Mouse (Mus musculus) stomach, embryonic 16.5 days (tissue): ENCODE results near the gene Pgm5. TPM values are rescaled to one million over a fixed set of nuclear protein-coding genes. Genes with fewer than 3 reads are reported as not detected.
A peak's percentile ranks its signal among the peaks of the same experiment; 100 is the strongest.

Experiments used
- ATAC-seq: fragments of 200-750 bp; cut with Nextera tagmentation; 2 replicates; pipeline ENCODE4 v1.8.0; 2017; ENCODE audit warnings: moderate number of reproducible peaks, moderate TSS enrichment; ENCODE audit not compliant: insufficient read depth, low FRiP score
- H3K27ac ChIP-seq: fragments of 300-500 bp; sonication (generic); 2 replicates; pipeline ENCODE4 v1.5.1; 2014; ENCODE audit warnings: low read length
- H3K27me3 ChIP-seq: fragments of 300-500 bp; sonication (generic); 2 replicates; pipeline ENCODE4 v1.6.1; 2014; ENCODE audit warnings: low read length, control low read depth, mixed read lengths; ENCODE audit not compliant: control insufficient read depth, insufficient read depth
- H3K36me3 ChIP-seq: fragments of 300-500 bp; sonication (generic); 2 replicates; pipeline ENCODE4 v1.6.1; 2014; ENCODE audit warnings: low read length; ENCODE audit not compliant: control insufficient read depth, insufficient read depth
- H3K4me1 ChIP-seq: fragments of 300-500 bp; sonication (generic); 2 replicates; pipeline ENCODE4 v1.6.1; 2014; ENCODE audit warnings: low read length, control low read depth, mixed read lengths; ENCODE audit not compliant: control insufficient read depth, insufficient read depth
- H3K4me2 ChIP-seq: fragments of 300-500 bp; sonication (generic); 2 replicates; pipeline ENCODE4 v1.6.1; 2014; ENCODE audit warnings: low read depth, low read length, mixed read lengths
- H3K4me3 ChIP-seq: fragments of 300-500 bp; sonication (generic); replicated peaks from 2 replicates; pipeline ENCODE4 v1.5.1; 2014; ENCODE audit warnings: mild to moderate bottlenecking, low read length
- H3K9ac ChIP-seq: fragments of 300-500 bp; sonication (generic); 2 replicates; pipeline ENCODE4 v1.6.1; 2014; ENCODE audit warnings: low read length
- H3K9me3 ChIP-seq: fragments of 300-500 bp; sonication (generic); replicated peaks from 2 replicates; pipeline ENCODE4 v1.6.1; 2016; ENCODE audit warnings: low read length, control low read depth; ENCODE audit not compliant: control insufficient read depth
- WGBS: fragments of 180-500 bp; shearing (Covaris S2); extraction: QIAGEN DNeasy Blood & Tissue Kit; methylation state at CpG from one replicate; pipeline ENCODE4 v1.1.7; 2014; 5-methylcytosine and 5-hydroxymethylcytosine counted together
- polyA plus RNA-seq: library from polyadenylated mRNA; unstranded; fragments of >200 nt; fragmentation: Nextera tagmentation; extraction: Ambion mirVana; gene quantifications from 2 replicates; pipeline ENCODE4 v1.2.1, GENCODE M21; 2015

Gene Pgm5
- polyA plus RNA-seq, 1 experiment from 2014 or later, result 10.5 TPM

GRCm38 (mm10) chr19:24873873-24874272, 12.2 kb upstream of the Pgm5 start:
- H3K27ac ChIP-seq, result peak overlapping the region; percentile 66; the same call in 1 of the 2 replicates
- ATAC-seq, result peak; percentile 85

GRCm38 (mm10) chr19:24871037-24871635, 9.5 kb upstream of the Pgm5 start:
- Histone ChIP-seq H3K4me1 (0 out of 2 replicates have a peak, but pooled peaks cover 4% of the 10 kb centered on the region), H3K4me3 (peak overlapping the region; percentile 36), H3K9me3 (no peaks in the 10 kb centered on the region), H3K9ac (peak overlapping the region; percentile 51), H3K27me3 (no peaks in the 10 kb centered on the region), H3K4me2 (peak overlapping the region; percentile 50), H3K27ac (no peak overlapping the region), H3K36me3 (no peaks in the 10 kb centered on the region)
- ATAC-seq, result 0 out of 2 replicates have a peak, but pooled peaks have one; percentile 48
- WGBS, result 15% methylated on average over 18 of the region's 18 CpGs

More at GRCm38 (mm10) chr19:24873873-24874272, 12.2 kb upstream of the Pgm5 start:
- 29% methylated on average over 2 of the region's 2 CpGs for WGBS
- H3K4me3 ChIP-seq, result no peak overlapping the region
- no peaks in the 10 kb centered on the region for H3K36me3 ChIP-seq
- H3K9me3 ChIP-seq, result no peaks in the 10 kb centered on the region
- no peak overlapping the region for H3K9ac ChIP-seq
- no peak overlapping the region for H3K4me2 ChIP-seq
- no peaks in the 10 kb centered on the region for H3K27me3 ChIP-seq
- H3K4me1 ChIP-seq, result 0 out of 2 replicates have a peak, but pooled peaks cover 4% of the 10 kb centered on the region

GRCm38 (mm10) chr19:24865436-24865835, 3.8 kb upstream of the Pgm5 start:
- H3K4me2 ChIP-seq, result no peak overlapping the region
- no peaks in the 10 kb centered on the region for H3K4me1 ChIP-seq
- ATAC-seq, result no peak
- no peak overlapping the region for H3K27ac ChIP-seq
- H3K9ac ChIP-seq, result no peak overlapping the region
- H3K4me3 ChIP-seq, result no peak overlapping the region
- H3K27me3 ChIP-seq, result no peaks in the 10 kb centered on the region
- WGBS, result 79% methylated on average over 9 of the region's 9 CpGs
- H3K36me3 ChIP-seq, result no peaks in the 10 kb centered on the region
- H3K9me3 ChIP-seq, result no peaks in the 10 kb centered on the region

- peak overlapping the region; percentile 75 for H3K27ac ChIP-seq
- 0 out of 2 replicates have a peak, but pooled peaks have one; percentile 11 for ATAC-seq
- peaks cover 4% of the 10 kb centered on the region; the same call in 1 of the 2 replicates for H3K4me1 ChIP-seq
- H3K36me3 ChIP-seq, result no peaks in the 10 kb centered on the region
- H3K9ac ChIP-seq, result peak overlapping the region; percentile 82
- no peaks in the 10 kb centered on the region for H3K9me3 ChIP-seq
- H3K27me3 ChIP-seq, result no peaks in the 10 kb centered on the region
- peak overlapping the region; percentile 56 for H3K4me2 ChIP-seq
- WGBS, result 11% methylated on average over 13 of the region's 13 CpGs
- H3K4me3 ChIP-seq, result peak overlapping the region; percentile 68
Observed at GRCm38 (mm10) chr19:24861276-24861611, 411 bp downstream of the Pgm5 start.

- H3K4me2 ChIP-seq, result peak overlapping the region; percentile 45
- H3K27ac ChIP-seq, result peak overlapping the region; percentile 83
Observed at GRCm38 (mm10) chr19:24851456-24852315, 10.0 kb downstream of the Pgm5 start.

GRCm38 (mm10) chr19:24848844-24849243, 12.8 kb downstream of the Pgm5 start:
- H3K36me3 ChIP-seq, result no peaks in the 10 kb centered on the region
- no peaks in the 10 kb centered on the region for H3K27me3 ChIP-seq
- 56% methylated on average over 2 of the region's 2 CpGs for WGBS
- H3K4me1 ChIP-seq, result peaks cover 56% of the 10 kb centered on the region
- H3K9me3 ChIP-seq, result no peaks in the 10 kb centered on the region
- no peak for ATAC-seq
- H3K9ac ChIP-seq, result no peak overlapping the region
- no peak overlapping the region for H3K4me3 ChIP-seq
- peak overlapping the region; percentile 80 for H3K27ac ChIP-seq
- 0 out of 2 replicates have a peak overlapping the region, but pooled peaks have one; percentile 17 for H3K4me2 ChIP-seq

More at GRCm38 (mm10) chr19:24851456-24852315, 10.0 kb downstream of the Pgm5 start:
- Histone ChIP-seq H3K4me1 (peaks cover 45% of the 10 kb centered on the region), H3K27me3 (no peaks in the 10 kb centered on the region), H3K4me3 (peak overlapping the region; percentile 17; the same call in 1 of the 2 replicates), H3K36me3 (no peaks in the 10 kb centered on the region), H3K9me3 (no peaks in the 10 kb centered on the region), H3K9ac (peak overlapping the region; percentile 40; the same call in 1 of the 2 replicates)
- 49% methylated on average over 21 of the region's 21 CpGs for WGBS
- peak; percentile 66 for ATAC-seq

- H3K4me1 ChIP-seq, result peaks cover 56% of the 10 kb centered on the region
- H3K4me2 ChIP-seq, result no peak overlapping the region
- no peak overlapping the region for H3K9ac ChIP-seq
- WGBS, result 23% methylated on average over 7 of the region's 7 CpGs
- H3K27ac ChIP-seq, result peak overlapping the region; percentile 80; the same call in 1 of the 2 replicates
- no peaks in the 10 kb centered on the region for H3K27me3 ChIP-seq
- peak; percentile 48; the same call in 1 of the 2 replicates for ATAC-seq
- no peaks in the 10 kb centered on the region for H3K9me3 ChIP-seq
- H3K36me3 ChIP-seq, result no peaks in the 10 kb centered on the region
- no peak overlapping the region for H3K4me3 ChIP-seq
Observed at GRCm38 (mm10) chr19:24848345-24848744, 13.3 kb downstream of the Pgm5 start.

GRCm38 (mm10) chr19:24845007-24845546, 16.6 kb downstream of the Pgm5 start:
- WGBS, result 20% methylated on average over 7 of the region's 7 CpGs

More at GRCm38 (mm10) chr19:24845007-24845546, 16.6 kb downstream of the Pgm5 start:
- Histone ChIP-seq H3K9me3 (no peaks in the 10 kb centered on the region), H3K27ac (peak overlapping the region; percentile 75), H3K36me3 (no peaks in the 10 kb centered on the region), H3K4me3 (no peak overlapping the region), H3K27me3 (no peaks in the 10 kb centered on the region), H3K4me1 (peaks cover 34% of the 10 kb centered on the region), H3K9ac (no peak overlapping the region), H3K4me2 (peak overlapping the region; percentile 4; the same call in 1 of the 2 replicates)
- ATAC-seq, result peak; percentile 84
